Mouse (Mus musculus) layer of hippocampus, postnatal 36 days (tissue): ENCODE results near the gene Gramd1a. TPM values are rescaled to one million over a fixed set of nuclear protein-coding genes. Genes with fewer than 3 reads are reported as not detected.

Experiments
- DNase-seq, 2 experiments: peaks; one replicate each; pipeline ENCODE4 v3.0.0; 2022
- total RNA-seq, 2 experiments: library from RNA; stranded (reverse); gene quantifications; 2 replicates each; pipeline ENCODE4 v1.2.3; 2021

Gramd1a gene
- total RNA-seq, 2 experiments from 2014 or later: 111 to 118 TPM

GRCm38 (mm10) chr7:31122641-31123631 is 32.8 kb downstream of the Gramd1a start:
- no peak for DNase-seq

GRCm38 (mm10) chr7:31119556-31119955 is 36.1 kb downstream of the Gramd1a start:
- no peak for DNase-seq

- DNase-seq: no peak
Observed at GRCm38 (mm10) chr7:31118486-31118885, 37.2 kb downstream of the Gramd1a start.

- peak; percentile 68 to 72 for DNase-seq
Observed at GRCm38 (mm10) chr7:31117465-31117864, 38.2 kb downstream of the Gramd1a start.

- no peak for DNase-seq
Observed at GRCm38 (mm10) chr7:31116721-31117145, 39.0 kb downstream of the Gramd1a start.

- no peak for DNase-seq
Observed at GRCm38 (mm10) chr7:31115587-31116043, 40.1 kb downstream of the Gramd1a start.

GRCm38 (mm10) chr7:31115182-31115581 is 40.5 kb downstream of the Gramd1a start, which contains the start of gene Hpn:
Gene Hpn, minus strand, starts transcription at chr7:31115290.
- DNase-seq: no peak

- DNase-seq: no peak
Observed at GRCm38 (mm10) chr7:31114646-31115045, 41.0 kb downstream of the Gramd1a start.

GRCm38 (mm10) chr7:31113800-31114199 is 41.9 kb downstream of the Gramd1a start:
- no peak for DNase-seq

GRCm38 (mm10) chr7:31112036-31112435 is 43.7 kb downstream of the Gramd1a start:
- no peak for DNase-seq

- no peak for DNase-seq
Observed at GRCm38 (mm10) chr7:31110861-31111385, 44.8 kb downstream of the Gramd1a start.

- no peak for DNase-seq
Observed at GRCm38 (mm10) chr7:31109796-31110195, 45.9 kb downstream of the Gramd1a start.

GRCm38 (mm10) chr7:31109091-31109490 is 46.6 kb downstream of the Gramd1a start:
- DNase-seq: no peak

- no peak for DNase-seq
Observed at GRCm38 (mm10) chr7:31107781-31108180, 47.9 kb downstream of the Gramd1a start.

GRCm38 (mm10) chr7:31106166-31106565 is 49.5 kb downstream of the Gramd1a start:
- DNase-seq: no peak

GRCm38 (mm10) chr7:31105061-31105768 is 50.5 kb downstream of the Gramd1a start:
- DNase-seq: no peak

- no peak for DNase-seq
Observed at GRCm38 (mm10) chr7:31100786-31101185, 54.9 kb downstream of the Gramd1a start.

GRCm38 (mm10) chr7:31099612-31099982 is 56.1 kb downstream of the Gramd1a start:
- DNase-seq: no peak

GRCm38 (mm10) chr7:31098697-31099611 is 56.7 kb downstream of the Gramd1a start:
- no peak for DNase-seq

- DNase-seq: peak; percentile 86 to 87
Observed at GRCm38 (mm10) chr7:31097583-31098248, 58.0 kb downstream of the Gramd1a start.

- DNase-seq: no peak
Observed at GRCm38 (mm10) chr7:31096892-31097564, 58.7 kb downstream of the Gramd1a start.
